Mouse (Mus musculus): ENCODE data around the gene Adh7.

The Adh7 gene

GRCm38 (mm10) chr3:138217631-138218264, at the start of gene Adh7:
Gene Adh7, plus strand, starts transcription at chr3:138217760.
- DNase-seq (ENCODE audit: low spot score in 2 of 2), result no peak

- no peak for DNase-seq (ENCODE audit: low spot score in 2 of 2)
Observed at GRCm38 (mm10) chr3:138173291-138173690, 44.3 kb upstream of the Adh7 start.

GRCm38 (mm10) chr3:138175551-138175950, 42.0 kb upstream of the Adh7 start:
- no peak for DNase-seq (ENCODE audit: low spot score in 2 of 2)

DNA sequence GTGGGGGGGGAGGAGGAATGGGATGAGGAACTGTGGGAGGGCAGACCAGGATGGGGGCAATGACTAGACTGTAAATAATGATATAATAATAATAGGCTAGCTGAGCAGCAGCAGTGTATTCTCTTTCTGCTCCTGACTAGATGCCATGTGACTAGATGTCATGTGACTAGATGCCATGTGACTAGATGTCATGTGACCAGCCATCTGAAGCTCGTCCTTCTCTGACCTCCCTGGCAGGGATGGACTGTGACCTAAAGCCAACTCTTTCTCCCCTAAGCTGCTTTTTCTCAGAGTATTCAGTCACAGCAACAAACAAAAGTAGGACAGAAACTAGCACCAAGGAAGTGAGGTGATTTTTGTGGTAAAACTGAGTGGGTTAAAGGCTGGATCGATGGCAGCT, 35.5 kb upstream of the Adh7 start:
- no peak for DNase-seq (ENCODE audit: low spot score in 2 of 2)

DNA sequence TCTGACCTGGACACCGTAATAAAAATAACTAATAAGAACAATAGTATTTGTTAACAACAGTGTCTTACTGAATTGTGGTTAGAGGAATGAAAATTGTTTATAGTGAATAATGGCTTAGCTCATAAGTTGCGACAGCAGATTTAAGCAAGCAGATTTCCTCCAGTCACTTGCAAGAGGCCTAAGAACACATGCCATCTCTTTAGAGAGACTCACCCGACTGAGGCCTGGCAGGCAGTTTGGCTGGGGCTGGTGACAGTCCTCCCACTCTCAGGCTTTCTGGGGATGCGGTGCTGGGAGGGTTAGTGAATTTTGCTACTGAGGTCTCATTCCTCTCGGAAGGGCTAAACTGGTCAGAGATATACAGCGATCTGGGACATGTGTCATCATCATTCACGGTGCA, 34.2 kb upstream of the Adh7 start:
- DNase-seq (ENCODE audit: low spot score in 2 of 2), result no peak

GRCm38 (mm10) chr3:138185290-138185689, 32.3 kb upstream of the Adh7 start:
- DNase-seq (ENCODE audit: low spot score in 2 of 2), result no peak

DNA sequence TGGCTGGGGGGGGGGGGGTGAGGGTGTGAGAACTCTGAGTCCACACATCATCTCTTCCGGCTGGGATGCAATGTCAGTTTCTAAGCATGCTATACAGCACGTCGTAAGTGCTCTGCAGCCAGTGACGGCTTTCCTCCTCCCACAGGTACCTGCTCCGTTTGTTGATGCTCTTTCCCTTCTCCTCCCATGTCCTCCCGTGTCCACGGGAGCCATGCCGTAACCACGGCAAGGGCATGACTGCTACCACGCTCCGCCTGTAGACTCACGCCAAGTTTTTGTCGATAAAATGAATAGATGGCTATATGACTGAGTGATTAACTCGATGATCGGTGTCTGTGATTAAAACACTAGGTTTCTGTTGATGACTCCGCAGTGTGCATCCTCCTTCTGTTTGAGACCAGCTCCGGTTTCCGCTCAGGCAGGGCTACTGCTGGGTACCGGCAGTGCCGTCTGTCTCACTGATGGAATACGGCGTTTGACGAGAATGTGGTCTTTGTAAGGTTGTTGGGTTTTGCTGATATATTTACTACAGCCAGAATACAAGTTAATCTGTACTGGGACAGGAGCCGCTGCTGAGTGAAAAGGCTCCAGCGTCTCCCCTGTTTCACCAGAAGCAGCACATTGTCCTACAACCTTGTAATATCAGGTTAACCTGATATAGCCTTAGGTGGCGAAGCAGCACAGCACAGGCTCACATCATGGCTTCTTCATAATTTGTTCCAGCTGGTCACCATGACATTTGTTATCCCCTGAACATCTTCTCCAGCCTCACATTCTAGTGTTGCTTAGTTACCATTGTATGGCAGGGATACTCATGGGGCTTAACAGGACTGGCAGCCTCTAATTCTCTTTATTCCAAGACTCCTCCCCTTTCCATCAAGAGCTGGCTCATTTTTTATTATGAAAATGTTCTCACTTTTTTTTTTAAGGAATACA, 31.3 kb upstream of the Adh7 start:
- DNase-seq (ENCODE audit: low spot score in 2 of 2), result no peak

DNA sequence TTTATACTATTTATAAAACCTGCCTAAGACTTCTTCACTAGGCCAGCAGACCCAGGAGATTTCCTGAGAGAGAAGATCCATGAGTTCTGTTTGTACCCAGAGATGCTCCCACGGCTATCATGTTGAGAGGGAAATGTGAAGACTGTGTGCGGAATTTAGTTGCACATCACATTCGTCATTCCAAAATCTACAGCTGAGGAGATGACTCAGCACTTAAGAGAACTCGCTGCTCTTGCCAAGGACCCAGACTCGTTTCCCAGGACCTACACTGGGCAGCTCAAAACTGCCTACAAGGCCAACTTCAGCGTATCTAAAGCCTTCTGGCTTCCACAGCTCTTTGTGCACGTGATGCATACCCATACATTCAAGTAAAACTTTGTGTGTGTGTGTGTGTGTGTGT, 25.3 kb upstream of the Adh7 start:
- no peak for DNase-seq (ENCODE audit: low spot score in 2 of 2)

- no peak for DNase-seq (ENCODE audit: low spot score in 2 of 2)
Observed at GRCm38 (mm10) chr3:138193683-138194302, 23.8 kb upstream of the Adh7 start, which contains the start of gene 4930579F01Rik. Gene 4930579F01Rik, minus strand, starts transcription at chr3:138193825.

GRCm38 (mm10) chr3:138197093-138197492, 20.5 kb upstream of the Adh7 start:
- no peak for DNase-seq (ENCODE audit: low spot score in 2 of 2)

GRCm38 (mm10) chr3:138197556-138197955, 20.0 kb upstream of the Adh7 start:
- no peak for DNase-seq (ENCODE audit: low spot score in 2 of 2)

GRCm38 (mm10) chr3:138197973-138198721, 19.4 kb upstream of the Adh7 start:
- DNase-seq (ENCODE audit: low spot score in 2 of 2), result peak; percentile 86 to 93

DNA sequence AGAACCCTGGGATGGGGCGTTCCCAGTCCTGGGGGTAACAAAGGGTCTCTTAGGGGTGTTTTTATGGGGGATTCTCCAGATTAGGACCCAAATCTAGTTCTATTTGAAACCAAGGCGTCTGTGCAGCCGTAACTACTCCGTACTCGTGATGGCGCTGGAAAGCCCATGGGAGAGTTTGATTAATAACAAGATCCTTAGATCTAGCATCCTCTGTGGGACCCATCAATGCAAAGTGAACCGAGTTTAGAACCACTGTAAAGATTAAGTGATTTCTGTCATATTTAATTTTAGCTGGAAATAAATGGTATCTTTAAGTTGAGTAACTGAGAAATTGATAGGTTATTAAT, 18.9 kb upstream of the Adh7 start:
- no peak for DNase-seq (ENCODE audit: low spot score in 2 of 2)

DNA sequence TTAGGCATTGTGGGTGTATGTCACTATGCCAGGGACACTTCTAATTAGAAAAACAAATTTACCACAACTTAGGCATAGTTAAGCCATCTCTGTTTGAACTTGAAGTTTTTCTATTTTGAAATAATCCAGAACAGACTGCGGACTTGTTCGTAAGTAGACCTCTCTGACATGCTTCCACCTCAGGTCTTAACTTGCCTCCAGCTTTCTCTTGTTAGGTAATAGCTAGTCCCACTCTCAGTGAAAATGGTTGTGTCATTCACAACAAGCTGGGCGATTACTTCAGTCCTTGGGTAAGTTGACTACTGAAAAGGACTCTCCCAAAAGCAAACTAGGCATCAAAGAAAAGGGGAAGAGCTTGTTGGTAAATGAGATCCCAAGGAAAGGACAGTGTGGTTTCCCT, 8.7 kb upstream of the Adh7 start:
- no peak for DNase-seq (ENCODE audit: low spot score in 2 of 2)

DNA sequence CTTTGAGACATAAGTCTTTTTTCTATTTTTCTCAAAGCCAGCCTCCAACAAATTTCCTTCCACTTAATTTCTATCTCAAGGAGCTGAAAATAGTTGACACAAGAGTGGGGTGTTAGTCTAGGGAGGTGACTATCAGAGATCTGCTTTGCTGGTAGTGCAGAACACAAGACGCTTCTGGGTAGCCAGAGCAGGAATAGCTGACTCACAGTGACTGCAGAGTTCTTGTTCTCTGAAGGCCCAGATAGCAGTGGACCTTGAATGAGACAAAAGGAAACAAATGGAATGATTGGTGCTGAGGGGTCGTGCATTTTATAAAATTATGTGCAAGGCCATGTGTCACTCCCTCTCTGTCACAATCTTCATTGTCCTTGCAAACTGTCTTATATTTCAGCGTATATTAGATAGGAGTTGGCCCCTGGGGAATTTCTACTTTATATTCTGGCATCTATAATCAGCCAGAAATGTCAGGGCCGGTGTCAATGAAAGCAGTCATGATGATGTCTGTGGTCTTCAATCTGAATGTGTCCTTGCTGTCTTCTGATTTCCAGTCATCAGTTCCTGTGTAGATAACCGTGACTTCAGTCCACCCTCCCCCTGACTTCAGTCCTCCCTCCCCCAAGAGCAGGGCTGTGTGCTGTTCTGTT, 7.0 kb upstream of the Adh7 start:
- DNase-seq (ENCODE audit: low spot score in 2 of 2), result no peak

DNA sequence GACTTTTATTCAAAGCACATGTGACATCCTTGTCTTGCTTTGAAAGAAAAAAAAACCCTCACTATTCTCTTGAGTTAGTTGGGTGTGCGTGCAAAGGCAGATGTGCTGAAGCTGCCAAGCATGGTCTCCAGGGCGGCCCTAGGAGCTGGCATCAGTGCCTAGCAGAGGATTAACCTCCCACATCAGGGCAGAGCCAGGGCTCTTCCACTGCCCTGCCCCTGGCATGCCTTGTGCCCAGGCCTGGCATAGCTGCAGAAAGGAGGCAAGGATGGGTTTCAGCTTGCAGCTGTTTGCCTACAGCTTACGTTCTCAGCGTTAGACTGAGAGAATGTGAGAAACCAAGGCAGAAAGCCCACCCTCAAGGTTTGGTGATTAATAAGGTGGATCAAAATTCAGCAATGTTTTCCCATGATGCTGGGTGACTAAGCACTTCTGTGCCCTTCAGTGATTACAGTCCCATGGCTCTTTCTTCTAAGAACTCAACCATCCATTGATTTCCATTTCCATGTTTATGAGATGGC, 5.1 kb upstream of the Adh7 start:
- no peak for DNase-seq (ENCODE audit: low spot score in 2 of 2)

DNA sequence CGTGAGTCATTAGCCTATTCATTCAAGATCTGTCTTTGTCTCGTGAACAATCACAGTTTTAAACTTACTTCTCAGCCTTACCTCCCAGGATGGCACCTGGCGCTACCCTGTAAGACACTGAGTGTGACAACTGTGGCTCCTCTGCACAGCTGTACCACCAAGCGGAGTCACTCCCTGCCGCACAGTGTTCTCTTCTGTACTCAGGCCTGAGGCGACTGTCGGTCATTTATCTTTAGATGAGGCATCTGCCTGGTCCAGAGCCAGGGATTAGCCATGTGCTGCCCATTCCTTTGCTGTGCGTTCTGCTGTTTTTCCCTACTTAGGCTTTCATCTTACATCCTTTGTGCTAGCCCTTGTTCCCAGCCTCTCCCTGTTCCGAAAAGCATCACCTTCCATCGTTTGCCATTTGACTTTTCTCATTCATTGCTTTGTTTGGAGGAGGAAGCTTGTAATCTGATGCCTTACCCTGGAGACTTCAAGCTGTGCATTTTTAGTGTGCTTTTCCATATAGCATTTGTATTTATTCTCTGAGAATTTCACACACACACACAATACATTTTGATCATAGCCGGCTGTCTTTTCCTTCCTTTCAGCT, 2.1 kb upstream of the Adh7 start:
- DNase-seq (ENCODE audit: low spot score in 2 of 2), result no peak

DNA sequence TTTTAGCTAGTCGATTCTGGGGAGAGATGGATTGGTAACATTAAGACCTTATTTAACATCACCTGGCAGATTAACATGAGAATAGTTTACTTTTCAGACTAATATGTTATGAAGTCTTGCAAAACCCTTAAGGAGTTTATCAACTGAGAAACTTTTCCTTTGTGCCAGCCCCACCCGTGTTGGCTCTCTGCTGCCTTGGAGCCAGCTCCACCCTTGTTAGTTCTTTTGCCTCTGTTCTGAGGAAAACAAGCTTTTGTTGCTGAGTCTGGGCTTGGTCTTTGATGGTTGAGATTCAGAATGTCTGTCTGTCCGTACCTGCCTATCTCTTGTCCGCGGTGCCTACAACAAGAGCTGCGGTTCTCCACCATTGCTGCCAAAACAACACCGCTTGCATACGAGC, 1.5 kb upstream of the Adh7 start:
- no peak for DNase-seq (ENCODE audit: low spot score in 2 of 2)

GRCm38 (mm10) chr3:138221116-138221515, 3.6 kb downstream of the Adh7 start:
- DNase-seq (ENCODE audit: low spot score in 2 of 2), result no peak

DNA sequence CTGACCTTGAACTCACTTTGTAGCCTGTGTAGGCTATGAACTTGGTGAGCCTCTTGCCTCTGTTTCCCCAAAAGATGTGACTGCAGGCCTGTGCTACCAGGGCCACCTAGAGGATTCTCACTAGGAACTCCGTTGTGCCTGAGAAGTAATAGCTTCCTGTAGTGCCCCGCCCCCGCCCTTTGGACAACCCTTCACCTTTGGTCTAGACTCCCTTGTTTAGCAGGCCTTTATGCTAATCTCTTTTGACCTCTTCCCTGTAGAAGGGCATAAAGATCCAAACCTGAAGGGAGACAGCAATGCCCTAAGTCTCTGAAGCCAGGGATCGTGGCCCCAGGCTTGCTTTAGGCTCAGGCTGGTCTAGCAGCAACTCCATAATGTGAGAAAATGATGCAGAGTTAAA, 5.0 kb downstream of the Adh7 start:
- DNase-seq (ENCODE audit: low spot score in 2 of 2), result no peak

DNA sequence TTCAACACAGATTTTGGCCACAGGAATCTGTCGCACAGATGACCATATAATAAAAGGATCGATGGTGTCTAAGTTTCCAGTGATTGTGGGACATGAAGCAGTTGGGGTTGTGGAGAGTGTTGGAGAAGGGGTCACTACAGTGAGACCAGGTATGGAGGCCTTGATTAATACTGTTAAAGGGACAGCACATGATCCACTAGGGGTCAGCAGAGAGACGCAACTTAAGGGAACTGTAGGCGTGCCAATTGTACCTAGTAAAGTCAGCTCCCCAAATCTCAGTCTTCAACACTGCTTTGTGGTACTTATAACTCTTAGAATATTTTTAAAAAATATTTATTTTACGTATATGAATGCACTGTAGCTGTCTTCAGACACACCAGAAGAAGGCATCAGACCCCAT, 5.4 kb downstream of the Adh7 start:
- peak in 1 of 2 experiments; percentile 50 for DNase-seq (ENCODE audit: low spot score in 2 of 2)

Data from cerebellum, postnatal 4 days (tissue).